Comparison of ENCODE assay signal across 10 mouse cellular contexts in the genomic region with DNA sequence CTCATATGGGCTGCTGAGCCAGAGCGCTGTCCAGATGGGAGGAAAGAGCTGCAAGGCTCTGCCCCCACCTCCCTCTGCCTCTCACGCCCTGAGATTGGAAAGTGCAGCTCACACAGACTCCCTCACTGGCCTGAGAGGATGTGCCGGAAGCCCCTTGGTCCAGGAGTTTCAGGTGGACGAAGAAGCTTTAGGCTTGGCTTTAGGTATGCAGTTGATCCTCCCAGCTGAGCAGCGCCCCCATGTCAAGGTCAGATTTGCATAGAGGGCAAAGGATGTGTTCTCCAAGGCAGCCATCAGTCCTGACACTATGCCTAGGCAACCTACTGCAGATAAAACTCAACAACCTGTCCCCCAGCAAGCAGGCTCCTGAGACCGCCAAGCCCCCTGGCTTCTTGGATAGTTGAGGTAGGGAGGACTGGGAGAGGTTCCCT. TPM values are rescaled to one million over a fixed set of nuclear protein-coding genes. Genes with fewer than 3 reads are reported as not detected.
A peak's percentile ranks its signal among the peaks of the same experiment; 100 is the strongest.
DNase-seq lines count a peak whose midpoint lies in the region; ATAC-seq and TF ChIP-seq lines count a peak whose summit lies in the region.
"Had no signal": no experiment of that assay in that cellular context is flagged by ENCODE, and none has a peak within 500 bp of the region (broad histone marks: within the 10 kb centered on the region; RNA-seq: fewer than 3 reads in every experiment).

No protein-coding gene starts in this region.

- H3K4me3 ChIP-seq in liver, adult 2 months (ENCODE audit: insufficient read depth, low read depth, low read length) = peak overlapping the region; percentile 8; the same call in 1 of the 2 replicates
- peak overlapping the region; percentile 70; the same call in 1 of the 2 replicates for H3K4me3 ChIP-seq in kidney, embryonic 16.5 days (ENCODE audit: low read length)
- H3K4me3 ChIP-seq in neural tube, embryonic 15.5 days (replicated peaks) = no peak overlapping the region

- TF ChIP-seq CTCF in liver, adult 2 months (IDR thresholded peaks at IDR 0.05; ENCODE audit: low read depth, low read length) = no peak

- peak overlapping the region; percentile 41 for H3K9ac ChIP-seq in liver, adult 2 months (ENCODE audit: low read depth, low read length)
- 0 out of 2 replicates have a peak overlapping the region, but pooled peaks have one; percentile 13 for H3K9ac ChIP-seq in kidney, embryonic 16.5 days (replicated peaks; ENCODE audit: low read length)
- H3K9ac ChIP-seq in neural tube, embryonic 15.5 days (replicated peaks) = no peak overlapping the region

- H3K4me1 ChIP-seq in liver, adult 2 months (ENCODE audit: control insufficient read depth, insufficient read depth, low read length) = peaks cover 12% of the 10 kb centered on the region; the same call in 1 of the 2 replicates
- peaks cover 37% of the 10 kb centered on the region for H3K4me1 ChIP-seq in kidney, embryonic 16.5 days (ENCODE audit: insufficient read depth, low read length)
- H3K4me1 ChIP-seq in neural tube, embryonic 15.5 days = peaks cover 30% of the 10 kb centered on the region

- H3K36me3 ChIP-seq in liver, adult 2 months (ENCODE audit: control insufficient read depth, insufficient read depth, low read length) = peaks cover 21% of the 10 kb centered on the region
- H3K36me3 ChIP-seq in kidney, embryonic 16.5 days (ENCODE audit: insufficient read depth, low read length) = peaks cover 6% of the 10 kb centered on the region; the same call in 1 of the 2 replicates
- 0 out of 2 replicates have a peak, but pooled peaks cover 6% of the 10 kb centered on the region for H3K36me3 ChIP-seq in neural tube, embryonic 15.5 days

- ATAC-seq in kidney, embryonic 16.5 days (ENCODE audit: low FRiP score, low TSS enrichment) = no peak
- no peak for ATAC-seq in neural tube, embryonic 15.5 days (ENCODE audit: low FRiP score)

- no peaks in the 10 kb centered on the region for H3K9me3 ChIP-seq in kidney, embryonic 16.5 days (ENCODE audit: low read length)
- no peaks in the 10 kb centered on the region for H3K9me3 ChIP-seq in neural tube, embryonic 15.5 days (replicated peaks)

- H3K79me2 ChIP-seq in liver, adult 2 months (ENCODE audit: control insufficient read depth, insufficient read depth, low read length) = peaks cover 4% of the 10 kb centered on the region; the same call in 1 of the 2 replicates

- H3K27ac ChIP-seq in liver, adult 2 months (replicated peaks; ENCODE audit: insufficient read depth, low read depth, low read length) = peak overlapping the region; percentile 65
- peak overlapping the region; percentile 83 for H3K27ac ChIP-seq in kidney, embryonic 16.5 days (ENCODE audit: low read length)
- H3K27ac ChIP-seq in neural tube, embryonic 15.5 days (replicated peaks) = no peak overlapping the region

- 72% methylated on average over 6 of the region's 6 CpGs for WGBS in liver, adult 2 months
- 54% methylated on average over 6 of the region's 6 CpGs for WGBS in kidney, embryonic 16.5 days
- 75% methylated on average over 6 of the region's 6 CpGs for WGBS in neural tube, embryonic 15.5 days

- H3K27me3 ChIP-seq in liver, adult 2 months (ENCODE audit: control insufficient read depth, insufficient read depth, low read length) = no peaks in the 10 kb centered on the region
- H3K27me3 ChIP-seq in kidney, embryonic 16.5 days (ENCODE audit: insufficient read depth, low read length) = peaks cover 2% of the 10 kb centered on the region; the same call in 1 of the 2 replicates
- H3K27me3 ChIP-seq in neural tube, embryonic 15.5 days (replicated peaks) = no peaks in the 10 kb centered on the region

- no peak for TF ChIP-seq POLR2A in liver, adult 2 months (IDR thresholded peaks at IDR 0.05; ENCODE audit: extremely low read depth, insufficient read depth, low read length)

- DNase-seq in liver, adult 2 months (ENCODE audit: extremely low read depth, low read depth, low spot score) = no peak
- no peak for DNase-seq in liver
- peak; percentile 43 for DNase-seq in heart, adult 8-10 months (ENCODE audit: low spot score)
- DNase-seq in Muller cell, postnatal 12 days (ENCODE audit: inconsistent ontology term) = no peak
- DNase-seq in right cerebral cortex, postnatal 14 days = no peak
- DNase-seq in thymus, adult 18-20 months = no peak

- H3K4me2 ChIP-seq in kidney, embryonic 16.5 days (replicated peaks; ENCODE audit: low read depth, low read length) = peak overlapping the region; percentile 99
- H3K4me2 ChIP-seq in neural tube, embryonic 15.5 days = peak overlapping the region; percentile 99

RNA-seq across cellular contexts. Expression of a gene that starts 1.1 kb away (rescaled TPM):
- total RNA-seq in liver, adult 2 months (2014; rRNA removed) = not detected in 2 replicates
- not detected in 2 replicates for polyA plus RNA-seq in liver, adult 2 months (2012; rRNA removed)
- total RNA-seq in heart, adult 8-10 months (2022) = not detected
- polyA plus RNA-seq in kidney, embryonic 16.5 days (2015; fragmentation: Nextera tagmentation; extraction: Ambion mirVana) = not detected in 2 replicates
- not detected in 2 replicates for polyA plus RNA-seq in neural tube, embryonic 15.5 days (2015; fragmentation: Nextera tagmentation; extraction: Ambion mirVana)
- total RNA-seq: adrenal gland, adult 18-20 months had no signal
- polyA plus RNA-seq: limb, embryonic 11.5 days had no signal

RNA-seq across cellular contexts. Expression of a gene that starts 3.8 kb away (rescaled TPM):
- total RNA-seq in liver, adult 2 months (2014; rRNA removed) = 15.8 and 21.7 TPM in 2 replicates
- 38.7 and 40.0 TPM in 2 replicates for polyA plus RNA-seq in liver, adult 2 months (2012; rRNA removed)
- 100 to 1,000 TPM; 107 to 186 (median 147) TPM for total RNA-seq in heart, adult 8-10 months (2022)
- 39.6 and 39.7 TPM in 2 replicates for polyA plus RNA-seq in kidney, embryonic 16.5 days (2015; fragmentation: Nextera tagmentation; extraction: Ambion mirVana)
- polyA plus RNA-seq in neural tube, embryonic 15.5 days (2015; fragmentation: Nextera tagmentation; extraction: Ambion mirVana) = 26.4 and 28.9 TPM in 2 replicates

RNA-seq across cellular contexts. Expression of a gene that starts 16.2 kb away (rescaled TPM):
- not detected in 2 replicates for total RNA-seq in liver, adult 2 months (2014; rRNA removed)
- polyA plus RNA-seq in liver, adult 2 months (2012; rRNA removed) = 0.04 and 0.10 TPM in 2 replicates
- 1 to 10 TPM in 3 of 4 experiments, under 1 TPM in 1; 0.65 to 1.9 (median 1.2) TPM for total RNA-seq in heart, adult 8-10 months (2022)
- 0.76 and 0.80 TPM in 2 replicates for polyA plus RNA-seq in kidney, embryonic 16.5 days (2015; fragmentation: Nextera tagmentation; extraction: Ambion mirVana)
- polyA plus RNA-seq in neural tube, embryonic 15.5 days (2015; fragmentation: Nextera tagmentation; extraction: Ambion mirVana) = 0.23 TPM in 1 of 2 replicates, not detected in the other
- total RNA-seq: adrenal gland, adult 18-20 months had no signal

RNA-seq across cellular contexts. Expression of a gene that starts 45.3 kb away (rescaled TPM):
- 0.07 and 0.28 TPM in 2 replicates for total RNA-seq in liver, adult 2 months (2014; rRNA removed)
- 0.06 and 0.19 TPM in 2 replicates for polyA plus RNA-seq in liver, adult 2 months (2012; rRNA removed)
- 1 to 10 TPM in 3 of 4 experiments, under 1 TPM in 1; 0.92 to 2.6 (median 1.5) TPM for total RNA-seq in heart, adult 8-10 months (2022)
- 7.2 and 9.0 TPM in 2 replicates for polyA plus RNA-seq in kidney, embryonic 16.5 days (2015; fragmentation: Nextera tagmentation; extraction: Ambion mirVana)
- polyA plus RNA-seq in neural tube, embryonic 15.5 days (2015; fragmentation: Nextera tagmentation; extraction: Ambion mirVana) = 49.6 and 56.6 TPM in 2 replicates

RNA-seq across cellular contexts. Expression of a gene that starts 58.3 kb away (rescaled TPM):
- total RNA-seq in liver, adult 2 months (2014; rRNA removed) = 8.4 and 11.1 TPM in 2 replicates
- polyA plus RNA-seq in liver, adult 2 months (2012; rRNA removed) = 12.2 and 13.3 TPM in 2 replicates
- 10 to 100 TPM; 56.7 to 79.2 (median 64.0) TPM for total RNA-seq in heart, adult 8-10 months (2022)
- 1.3 and 1.8 TPM in 2 replicates for polyA plus RNA-seq in kidney, embryonic 16.5 days (2015; fragmentation: Nextera tagmentation; extraction: Ambion mirVana)
- polyA plus RNA-seq in neural tube, embryonic 15.5 days (2015; fragmentation: Nextera tagmentation; extraction: Ambion mirVana) = 0.64 and 0.88 TPM in 2 replicates
